Mouse (Mus musculus): Measurements from ENCODE around the gene Insyn1. TPM values are rescaled to one million over a fixed set of nuclear protein-coding genes. Genes with fewer than 3 reads are reported as not detected.

Gene Insyn1
- total RNA-seq, 1 experiment from 2014 or later: not detected

- no peak for ATAC-seq (ENCODE audit: extremely low read depth, insufficient number of reproducible peaks, low FRiP score, poor library complexity, severe bottlenecking)
Measured at GRCm38 (mm10) chr9:58525108-58525507, 36.7 kb downstream of the Insyn1 start.

GRCm38 (mm10) chr9:58527841-58528240, 39.4 kb downstream of the Insyn1 start:
- no peak for ATAC-seq (ENCODE audit: extremely low read depth, insufficient number of reproducible peaks, low FRiP score, poor library complexity, severe bottlenecking)

DNA sequence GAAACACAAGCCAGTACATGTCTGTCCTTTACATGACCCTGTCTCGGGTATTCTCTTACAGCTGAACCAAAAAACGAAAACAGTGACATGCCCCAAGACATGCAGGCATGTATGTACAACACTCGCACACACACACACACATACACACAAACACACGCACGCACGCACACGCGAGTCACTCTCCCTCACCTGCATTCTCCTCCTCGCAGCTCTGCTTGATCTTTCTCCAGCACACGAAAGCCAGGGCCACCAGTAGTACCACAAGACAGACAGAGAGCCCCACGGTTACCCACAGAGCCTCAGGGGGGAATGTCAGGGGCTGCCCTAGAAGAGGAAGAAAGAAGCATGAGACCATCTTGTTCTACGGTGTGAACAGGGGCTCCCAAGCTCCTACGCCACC, 42.0 kb downstream of the Insyn1 start:
- no peak for ATAC-seq (ENCODE audit: extremely low read depth, insufficient number of reproducible peaks, low FRiP score, poor library complexity, severe bottlenecking)

- ATAC-seq (ENCODE audit: extremely low read depth, insufficient number of reproducible peaks, low FRiP score, poor library complexity, severe bottlenecking): no peak
Measured at GRCm38 (mm10) chr9:58532236-58532635, 43.8 kb downstream of the Insyn1 start.

GRCm38 (mm10) chr9:58533322-58533721, 44.9 kb downstream of the Insyn1 start:
- ATAC-seq (ENCODE audit: extremely low read depth, insufficient number of reproducible peaks, low FRiP score, poor library complexity, severe bottlenecking): no peak

DNA sequence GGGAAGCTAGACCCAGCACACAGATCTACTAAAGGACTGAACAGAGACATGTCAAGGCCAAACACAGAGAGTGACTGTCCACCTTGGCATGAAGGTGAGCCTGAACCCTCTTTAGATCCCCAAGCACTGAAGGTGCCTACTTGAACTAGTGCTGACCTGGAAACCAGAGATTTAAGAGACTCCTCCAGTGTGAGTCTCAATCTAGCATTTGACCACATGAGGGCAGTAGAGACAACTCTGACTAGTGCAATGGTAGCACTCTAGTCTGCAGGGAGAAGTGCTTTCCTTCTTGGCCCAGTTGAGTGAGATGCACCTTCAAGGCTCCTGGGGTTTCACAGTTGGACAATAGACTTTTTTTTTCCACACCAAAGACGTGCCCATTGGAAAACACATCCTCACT, 46.4 kb downstream of the Insyn1 start:
- peak; percentile 59; the same call in 1 of the 2 replicates for ATAC-seq (ENCODE audit: extremely low read depth, insufficient number of reproducible peaks, low FRiP score, poor library complexity, severe bottlenecking)

GRCm38 (mm10) chr9:58535447-58536134, 47.2 kb downstream of the Insyn1 start:
- ATAC-seq (ENCODE audit: extremely low read depth, insufficient number of reproducible peaks, low FRiP score, poor library complexity, severe bottlenecking): peak; percentile 62

DNA sequence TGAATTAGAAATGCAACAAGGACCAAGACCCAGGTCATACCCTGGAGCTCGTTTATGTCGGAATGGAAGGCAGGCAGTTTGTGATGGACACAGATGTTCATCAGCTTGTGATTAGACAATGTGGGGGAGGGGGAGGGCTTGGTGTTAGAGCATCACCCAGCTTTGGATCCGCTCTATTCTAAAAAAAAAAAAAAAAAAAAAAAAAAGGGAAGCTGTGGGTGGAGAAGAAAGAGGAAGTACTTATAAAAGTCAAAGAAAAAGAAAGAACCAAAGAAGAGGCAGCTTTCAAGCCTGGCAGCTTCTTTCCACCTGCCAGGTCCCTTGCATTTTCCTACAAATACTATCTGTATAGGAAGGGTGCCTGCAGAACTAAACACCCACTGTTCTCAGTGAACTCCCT, 49.4 kb downstream of the Insyn1 start:
- ATAC-seq (ENCODE audit: extremely low read depth, insufficient number of reproducible peaks, low FRiP score, poor library complexity, severe bottlenecking): peak; percentile 4

GRCm38 (mm10) chr9:58539886-58540285, 51.5 kb downstream of the Insyn1 start:
- ATAC-seq (ENCODE audit: extremely low read depth, insufficient number of reproducible peaks, low FRiP score, poor library complexity, severe bottlenecking): peak; percentile 44; the same call in 1 of the 2 replicates

- ATAC-seq (ENCODE audit: extremely low read depth, insufficient number of reproducible peaks, low FRiP score, poor library complexity, severe bottlenecking): peak; percentile 31; the same call in 1 of the 2 replicates
Measured at GRCm38 (mm10) chr9:58541895-58542338, 53.5 kb downstream of the Insyn1 start.

- no peak for ATAC-seq (ENCODE audit: extremely low read depth, insufficient number of reproducible peaks, low FRiP score, poor library complexity, severe bottlenecking)
Measured at GRCm38 (mm10) chr9:58544879-58545324, 56.5 kb downstream of the Insyn1 start.

- ATAC-seq (ENCODE audit: extremely low read depth, insufficient number of reproducible peaks, low FRiP score, poor library complexity, severe bottlenecking): no peak
Measured at GRCm38 (mm10) chr9:58545428-58545827, 57.0 kb downstream of the Insyn1 start.

DNA sequence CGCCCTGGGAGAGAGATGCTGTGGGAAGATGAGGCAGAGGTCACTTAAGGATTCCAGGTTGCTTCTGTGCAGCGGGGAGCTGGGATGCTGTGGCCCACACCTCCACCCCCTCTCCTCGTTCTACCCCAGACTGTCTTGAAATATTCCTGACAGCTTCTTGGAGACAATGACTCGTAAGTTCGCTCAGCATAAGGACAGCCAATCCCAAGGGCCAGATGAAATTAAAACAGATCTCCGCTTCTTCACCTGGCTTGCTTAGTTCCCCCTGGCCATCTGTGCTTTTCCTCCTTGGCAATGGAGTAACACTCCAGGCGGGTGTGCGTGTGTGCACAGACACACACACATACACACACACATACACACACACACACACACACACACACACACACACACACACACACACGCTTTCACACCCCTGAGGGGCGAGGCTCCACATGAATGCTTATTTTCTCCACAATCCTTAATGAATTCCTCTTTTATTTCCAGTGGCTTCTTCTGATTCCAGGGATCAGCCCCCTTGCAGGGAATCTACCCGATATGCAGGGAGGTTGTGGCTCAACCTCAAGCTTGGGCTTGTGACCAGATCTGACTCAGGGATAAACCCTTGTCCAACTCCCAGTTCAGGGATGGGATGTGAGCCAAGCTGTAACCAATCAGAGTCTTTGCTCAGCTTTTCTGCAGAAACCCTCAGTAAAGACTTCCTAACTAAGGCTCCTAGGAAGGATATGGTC, 58.4 kb downstream of the Insyn1 start:
- ATAC-seq (ENCODE audit: extremely low read depth, insufficient number of reproducible peaks, low FRiP score, poor library complexity, severe bottlenecking): no peak

DNA sequence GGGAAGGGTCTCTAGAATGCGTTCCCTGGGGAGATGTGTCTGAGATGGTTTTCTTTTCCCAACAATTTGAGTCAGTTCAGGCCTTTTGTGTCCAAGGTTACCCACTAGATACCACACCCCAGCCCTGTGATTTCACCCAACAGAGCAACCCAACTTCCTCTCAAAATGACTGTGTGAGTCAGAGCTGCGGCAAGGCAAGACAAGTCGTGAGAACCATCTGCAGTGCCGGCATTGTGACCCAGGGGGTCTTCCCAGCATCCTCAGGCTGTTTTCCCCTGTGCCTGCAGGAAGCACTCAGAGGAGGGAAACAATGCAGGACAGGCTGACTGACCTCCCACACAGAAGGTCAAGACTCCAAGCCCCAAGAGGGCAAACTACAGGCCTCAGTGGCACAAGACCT, 60.5 kb downstream of the Insyn1 start:
- peak; percentile 24; the same call in 1 of the 2 replicates for ATAC-seq (ENCODE audit: extremely low read depth, insufficient number of reproducible peaks, low FRiP score, poor library complexity, severe bottlenecking)

Other genes with a start within 250 kb of the Insyn1 start
- 91.2 and 103 TPM in 2 replicates for gene Pml, start 238.8 kb upstream of the Insyn1 start, total RNA-seq (2017)
- gene Stoml1, start 235.4 kb upstream of the Insyn1 start, total RNA-seq (2017): 32.3 and 37.6 TPM in 2 replicates
- not detected in 2 replicates for gene Loxl1, start 175.4 kb upstream of the Insyn1 start, total RNA-seq (2017)
- gene Tbc1d21, start 118.1 kb upstream of the Insyn1 start, total RNA-seq (2017): not detected in 2 replicates
- 0.37 and 2.9 TPM in 2 replicates for gene Cd276, start 66.8 kb downstream of the Insyn1 start, total RNA-seq (2017)
- 168 and 182 TPM in 2 replicates for gene Nptn, start 93.6 kb downstream of the Insyn1 start, total RNA-seq (2017)

Measured in neutrophil, adult 5-6 weeks (primary cell).